Mouse (Mus musculus): ENCODE results near the gene Vdr. TPM values are rescaled to one million over a fixed set of nuclear protein-coding genes. Genes with fewer than 3 reads are reported as not detected.
"Not testable (repeated sequence)": the region's sequence is repeated elsewhere in the genome, so short reads cannot be mapped to it uniquely, and the experiment has no call there.

The Vdr gene
- polyA plus RNA-seq, 1 experiment from 2014 or later: 1.2 TPM

DNA sequence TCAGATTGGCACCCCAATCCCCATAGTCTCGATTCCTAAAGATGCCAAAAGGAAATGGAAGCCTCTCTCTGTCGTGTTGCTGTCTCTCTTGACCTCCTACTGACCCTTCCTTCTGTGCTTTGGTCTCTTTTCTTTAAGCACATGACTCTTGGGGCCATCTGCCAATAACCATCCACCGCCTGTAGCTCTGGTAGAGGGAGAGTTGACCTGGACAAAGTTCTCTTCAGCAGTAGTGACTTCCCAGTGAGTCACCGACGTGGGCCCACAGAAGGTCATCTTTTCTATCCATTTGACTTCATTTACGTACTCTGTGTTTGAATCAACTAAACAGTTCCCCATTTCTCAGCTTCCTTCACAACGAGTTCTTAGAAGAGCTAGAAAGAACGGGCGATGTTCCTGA, 30.0 kb downstream of the Vdr start:
- no peak overlapping the region for H3K4me3 ChIP-seq (ENCODE audit: low read depth, low read length)
- DNase-seq (ENCODE audit: low spot score) (no peak), ATAC-seq (replicated peaks; ENCODE audit: low FRiP score) (no peak)
- WGBS: 63% methylated on average over 9 of the region's 9 CpGs
- no peak overlapping the region for H3K4me2 ChIP-seq
- no peaks in the 10 kb centered on the region for H3K9me3 ChIP-seq (ENCODE audit: control insufficient read depth, low read length)
- no peaks in the 10 kb centered on the region; the same call in 1 of the 2 replicates for H3K27me3 ChIP-seq (replicated peaks; ENCODE audit: control insufficient read depth, insufficient read depth, low read length)
- no peaks in the 10 kb centered on the region for H3K4me1 ChIP-seq (replicated peaks; ENCODE audit: control insufficient read depth, insufficient read depth, low read length)
- H3K36me3 ChIP-seq (ENCODE audit: control insufficient read depth, insufficient read depth, low read length): no peaks in the 10 kb centered on the region
- H3K27ac ChIP-seq (ENCODE audit: low read depth, low read length): no peak overlapping the region
- H3K9ac ChIP-seq (ENCODE audit: low read depth, low read length): no peak overlapping the region

DNA sequence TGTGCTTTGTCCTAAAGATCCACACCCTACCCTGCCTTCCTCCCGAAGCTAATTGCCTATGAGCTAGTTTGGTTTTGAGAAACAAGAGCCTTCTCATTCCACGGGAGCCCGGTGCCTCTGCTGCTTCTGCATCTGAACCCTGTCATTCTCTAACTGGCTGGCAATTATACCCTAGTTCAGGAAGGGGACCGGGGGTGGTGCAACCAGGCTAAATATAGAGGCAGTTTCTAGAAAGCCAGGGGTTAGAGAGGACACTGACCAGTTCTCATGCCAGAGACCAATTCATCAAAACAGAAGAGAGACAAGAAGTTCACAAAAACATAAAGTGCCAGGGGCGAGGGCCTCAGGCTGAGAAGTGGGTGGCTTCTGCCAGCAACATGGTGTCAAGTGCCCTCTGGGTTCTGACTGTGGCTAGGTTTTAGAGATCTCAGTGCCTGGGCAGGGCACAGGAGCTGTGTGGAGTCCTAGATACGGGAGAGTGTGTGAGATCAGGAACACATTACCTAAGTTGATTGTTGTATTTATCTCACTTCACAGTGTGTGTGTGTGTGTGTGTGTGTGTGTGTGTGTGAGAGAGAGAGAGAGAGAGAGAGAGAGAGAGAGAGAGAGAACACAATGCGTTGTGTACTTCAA, 31.6 kb downstream of the Vdr start:
- Histone ChIP-seq H3K27ac (ENCODE audit: low read depth, low read length) (no peak overlapping the region), H3K4me2 (no peak overlapping the region), H3K9ac (ENCODE audit: low read depth, low read length) (no peak overlapping the region), H3K27me3 (replicated peaks; ENCODE audit: control insufficient read depth, insufficient read depth, low read length) (no peaks in the 10 kb centered on the region; the same call in 1 of the 2 replicates), H3K9me3 (ENCODE audit: control insufficient read depth, low read length) (no peaks in the 10 kb centered on the region), H3K4me3 (ENCODE audit: low read depth, low read length) (no peak overlapping the region), H3K36me3 (ENCODE audit: control insufficient read depth, insufficient read depth, low read length) (no peaks in the 10 kb centered on the region), H3K4me1 (replicated peaks; ENCODE audit: control insufficient read depth, insufficient read depth, low read length) (no peaks in the 10 kb centered on the region)
- WGBS: 60% methylated on average over 7 of the region's 7 CpGs
- DNase-seq (ENCODE audit: low spot score) (no peak), ATAC-seq (replicated peaks; ENCODE audit: low FRiP score) (no peak)

DNA sequence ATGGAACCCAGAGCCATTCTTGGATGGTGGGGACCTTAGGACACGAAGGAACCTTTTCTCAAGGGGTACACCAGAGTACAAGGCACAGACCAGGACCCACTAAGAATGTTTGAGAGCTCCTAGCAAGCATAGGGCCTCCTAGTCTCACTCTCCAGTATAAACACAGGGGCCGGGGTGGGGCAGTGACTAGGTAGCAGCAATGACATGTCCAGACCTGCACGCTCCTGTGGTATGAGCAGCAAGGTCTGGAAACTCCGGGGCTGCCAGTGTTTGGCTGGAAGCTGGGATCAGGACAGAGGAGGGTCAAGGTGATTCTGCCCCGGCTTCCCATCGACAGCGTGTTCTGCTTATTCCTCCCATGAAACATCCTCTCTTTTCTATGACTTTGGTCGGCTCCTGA, 34.6 kb downstream of the Vdr start:
- H3K36me3 ChIP-seq (ENCODE audit: control insufficient read depth, insufficient read depth, low read length): no peaks in the 10 kb centered on the region
- ATAC-seq (replicated peaks; ENCODE audit: low FRiP score): no peak
- H3K9ac ChIP-seq (ENCODE audit: low read depth, low read length): no peak overlapping the region
- H3K27me3 ChIP-seq (replicated peaks; ENCODE audit: control insufficient read depth, insufficient read depth, low read length): no peaks in the 10 kb centered on the region
- no peaks in the 10 kb centered on the region for H3K4me1 ChIP-seq (replicated peaks; ENCODE audit: control insufficient read depth, insufficient read depth, low read length)
- WGBS: 90% methylated on average over 8 of the region's 8 CpGs
- no peak overlapping the region for H3K4me2 ChIP-seq
- DNase-seq (ENCODE audit: low spot score): no peak
- H3K4me3 ChIP-seq (ENCODE audit: low read depth, low read length): no peak overlapping the region
- H3K9me3 ChIP-seq (ENCODE audit: control insufficient read depth, low read length): no peaks in the 10 kb centered on the region
- H3K27ac ChIP-seq (ENCODE audit: low read depth, low read length): no peak overlapping the region

DNA sequence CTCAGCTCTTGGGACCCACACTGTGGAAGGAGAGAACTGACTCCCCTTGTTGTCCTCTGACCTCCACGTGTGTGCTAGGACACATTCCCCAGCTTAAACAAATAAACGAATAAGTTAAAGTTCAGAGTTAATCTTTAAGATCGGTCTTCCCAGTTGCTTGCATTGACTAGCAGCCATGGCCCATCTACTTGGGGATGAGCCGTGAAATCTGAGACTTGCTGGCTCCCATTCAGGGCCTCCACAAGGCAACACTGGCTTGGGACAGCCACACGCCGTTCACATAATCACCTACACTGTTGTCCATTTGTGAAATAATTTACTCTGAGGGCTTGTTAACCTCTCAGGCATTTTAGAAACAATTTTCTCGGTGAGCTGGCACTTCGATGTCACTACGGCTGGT, 36.7 kb downstream of the Vdr start:
- Histone ChIP-seq H3K4me2 (no peak overlapping the region), H3K27me3 (replicated peaks; ENCODE audit: control insufficient read depth, insufficient read depth, low read length) (no peaks in the 10 kb centered on the region), H3K4me1 (replicated peaks; ENCODE audit: control insufficient read depth, insufficient read depth, low read length) (no peaks in the 10 kb centered on the region), H3K9ac (ENCODE audit: low read depth, low read length) (no peak overlapping the region), H3K27ac (ENCODE audit: low read depth, low read length) (no peak overlapping the region), H3K4me3 (ENCODE audit: low read depth, low read length) (no peak overlapping the region), H3K36me3 (ENCODE audit: control insufficient read depth, insufficient read depth, low read length) (no peaks in the 10 kb centered on the region), H3K9me3 (ENCODE audit: control insufficient read depth, low read length) (no peaks in the 10 kb centered on the region)
- ATAC-seq (replicated peaks; ENCODE audit: low FRiP score): no peak
- DNase-seq (ENCODE audit: low spot score): no peak
- WGBS: 76% methylated on average over 9 of the region's 9 CpGs

DNA sequence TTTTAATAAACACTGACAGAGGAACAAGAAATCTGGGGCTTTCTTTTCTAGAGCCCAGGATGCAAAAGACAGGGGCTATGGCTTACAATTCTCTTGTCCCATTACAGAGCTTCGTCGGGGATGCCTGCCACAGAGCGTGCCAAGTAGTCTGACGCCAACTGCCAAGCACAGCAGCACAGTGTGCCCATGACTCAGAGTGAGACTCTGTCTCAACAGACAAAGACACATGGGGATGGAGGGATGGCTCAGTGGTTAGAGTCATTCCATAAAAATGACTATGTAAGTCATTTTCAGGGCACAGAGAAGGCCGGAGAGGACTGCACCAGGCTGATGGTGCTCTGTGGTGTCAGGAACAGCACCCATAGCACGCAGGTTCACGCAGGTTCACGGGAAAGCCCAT, 38.3 kb downstream of the Vdr start:
- Histone ChIP-seq H3K27ac (ENCODE audit: low read depth, low read length) (no peak overlapping the region), H3K9me3 (ENCODE audit: control insufficient read depth, low read length) (no peaks in the 10 kb centered on the region), H3K4me3 (ENCODE audit: low read depth, low read length) (no peak overlapping the region), H3K27me3 (replicated peaks; ENCODE audit: control insufficient read depth, insufficient read depth, low read length) (no peaks in the 10 kb centered on the region), H3K9ac (ENCODE audit: low read depth, low read length) (no peak overlapping the region), H3K4me2 (no peak overlapping the region), H3K4me1 (replicated peaks; ENCODE audit: control insufficient read depth, insufficient read depth, low read length) (no peaks in the 10 kb centered on the region), H3K36me3 (ENCODE audit: control insufficient read depth, insufficient read depth, low read length) (no peaks in the 10 kb centered on the region)
- 90% methylated on average over 8 of the region's 8 CpGs for WGBS
- ATAC-seq (replicated peaks; ENCODE audit: low FRiP score) (no peak), DNase-seq (ENCODE audit: low spot score) (no peak)

DNA sequence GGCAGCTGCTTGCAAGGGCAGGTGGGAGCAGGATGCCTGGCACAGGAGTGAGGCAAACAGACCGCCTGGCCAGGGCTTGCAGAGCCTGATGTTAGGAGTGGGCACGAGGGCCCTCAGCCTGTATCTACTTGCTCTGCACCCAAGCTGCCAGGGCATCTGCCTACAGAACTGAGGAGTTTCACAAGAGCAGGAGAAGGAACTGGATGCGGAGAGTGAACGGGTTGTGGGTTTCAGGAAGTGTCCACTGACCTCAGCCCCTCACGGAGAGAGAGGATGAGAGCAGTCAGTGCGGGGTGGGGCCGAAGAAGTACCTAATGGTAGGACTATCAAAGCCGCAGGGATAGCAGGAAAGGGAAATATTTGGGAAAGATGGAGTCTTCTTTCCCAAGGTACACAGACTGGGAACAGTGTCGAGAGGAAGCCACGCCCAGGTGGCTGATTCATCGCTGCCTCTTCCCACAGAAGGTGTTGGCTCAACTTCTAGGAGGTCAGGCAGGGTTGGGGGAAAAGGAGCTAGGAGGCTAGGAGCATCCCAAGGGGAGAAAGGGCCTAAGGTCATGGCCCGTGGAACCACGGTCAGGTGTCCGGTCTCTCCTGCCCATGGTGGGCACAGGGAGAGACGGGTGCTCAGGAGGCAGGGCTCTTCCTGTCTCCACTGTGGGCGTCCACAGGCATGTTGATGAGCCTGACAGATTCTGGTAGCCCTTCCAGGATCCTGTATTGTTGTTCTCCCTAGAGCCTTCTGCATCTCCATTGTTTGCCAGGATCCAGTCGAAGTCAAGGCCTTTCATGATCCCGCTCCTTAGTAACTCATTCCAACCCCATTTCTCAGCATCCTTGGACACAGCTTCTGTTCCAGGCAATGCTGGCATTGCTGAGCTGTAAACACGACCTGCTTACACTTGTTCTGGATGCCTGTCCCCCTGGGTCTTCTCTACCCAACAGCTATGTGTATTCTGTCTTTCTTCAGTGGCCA, 39.1 kb downstream of the Vdr start:
- no peak for ATAC-seq (replicated peaks; ENCODE audit: low FRiP score)
- WGBS: 68% methylated on average over 19 of the region's 19 CpGs
- Histone ChIP-seq H3K9me3 (ENCODE audit: control insufficient read depth, low read length) (peaks cover 4% of the 10 kb centered on the region; the same call in 1 of the 2 replicates), H3K27me3 (replicated peaks; ENCODE audit: control insufficient read depth, insufficient read depth, low read length) (no peaks in the 10 kb centered on the region), H3K27ac (ENCODE audit: low read depth, low read length) (no peak overlapping the region), H3K4me1 (replicated peaks; ENCODE audit: control insufficient read depth, insufficient read depth, low read length) (no peaks in the 10 kb centered on the region), H3K9ac (ENCODE audit: low read depth, low read length) (no peak overlapping the region), H3K4me2 (no peak overlapping the region), H3K36me3 (ENCODE audit: control insufficient read depth, insufficient read depth, low read length) (no peaks in the 10 kb centered on the region), H3K4me3 (ENCODE audit: low read depth, low read length) (no peak overlapping the region)
- DNase-seq (ENCODE audit: low spot score): no peak

DNA sequence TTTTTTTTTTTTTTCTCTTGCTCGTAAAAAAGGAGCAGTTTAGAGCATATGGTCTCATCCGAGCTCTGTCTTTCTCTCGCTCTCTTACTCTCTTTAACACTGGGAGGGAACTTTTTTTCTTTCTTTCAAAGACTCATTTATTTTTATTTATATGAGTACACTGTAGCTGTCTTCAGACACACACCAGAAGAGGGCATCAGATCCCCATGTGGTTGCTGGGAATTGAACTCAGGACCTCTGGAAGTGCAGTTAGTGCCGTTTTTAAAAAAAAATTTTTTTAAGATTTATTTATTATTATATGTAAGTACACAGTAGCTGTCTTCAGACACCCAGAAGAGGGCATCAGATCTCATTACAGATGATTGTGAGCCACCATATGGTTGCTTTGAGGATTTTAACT, 40.3 kb downstream of the Vdr start:
- not testable (repeated sequence) for H3K9ac ChIP-seq (ENCODE audit: low read depth, low read length); H3K4me3 ChIP-seq (ENCODE audit: low read depth, low read length); H3K27me3 ChIP-seq (replicated peaks; ENCODE audit: control insufficient read depth, insufficient read depth, low read length); H3K4me2 ChIP-seq; H3K9me3 ChIP-seq (ENCODE audit: control insufficient read depth, low read length); H3K27ac ChIP-seq (ENCODE audit: low read depth, low read length); H3K4me1 ChIP-seq (replicated peaks; ENCODE audit: control insufficient read depth, insufficient read depth, low read length); H3K36me3 ChIP-seq (ENCODE audit: control insufficient read depth, insufficient read depth, low read length); ATAC-seq (replicated peaks; ENCODE audit: low FRiP score); DNase-seq (ENCODE audit: low spot score)
- 87% methylated on average over 4 of the region's 4 CpGs for WGBS

DNA sequence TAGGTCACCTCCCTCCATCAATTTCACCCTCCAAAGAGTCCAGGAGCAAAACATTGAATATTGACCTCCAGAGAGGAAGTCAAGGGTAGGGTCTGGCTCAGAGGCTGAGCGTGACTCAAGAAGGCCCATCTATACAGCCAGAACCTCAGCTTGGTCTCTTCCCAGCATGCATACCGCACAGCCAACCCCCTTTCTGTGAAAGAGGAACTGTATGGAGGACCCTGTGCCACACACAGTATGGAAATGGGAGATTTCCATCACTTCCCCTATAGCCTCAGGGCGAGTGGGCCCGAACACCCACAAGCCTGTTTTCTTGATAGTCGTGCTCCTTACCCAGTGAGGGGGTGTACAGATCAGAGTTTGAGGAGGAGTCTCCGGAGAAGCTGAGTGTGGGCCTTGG, 41.4 kb downstream of the Vdr start:
- no peak for DNase-seq (ENCODE audit: low spot score)
- Histone ChIP-seq H3K27ac (ENCODE audit: low read depth, low read length) (no peak overlapping the region), H3K9me3 (ENCODE audit: control insufficient read depth, low read length) (peaks cover 8% of the 10 kb centered on the region; the same call in 1 of the 2 replicates), H3K4me3 (ENCODE audit: low read depth, low read length) (no peak overlapping the region), H3K36me3 (ENCODE audit: control insufficient read depth, insufficient read depth, low read length) (no peaks in the 10 kb centered on the region), H3K27me3 (replicated peaks; ENCODE audit: control insufficient read depth, insufficient read depth, low read length) (no peaks in the 10 kb centered on the region), H3K4me1 (replicated peaks; ENCODE audit: control insufficient read depth, insufficient read depth, low read length) (peaks cover 14% of the 10 kb centered on the region), H3K9ac (ENCODE audit: low read depth, low read length) (no peak overlapping the region), H3K4me2 (no peak overlapping the region)
- ATAC-seq (replicated peaks; ENCODE audit: low FRiP score): no peak
- 60% methylated on average over 6 of the region's 6 CpGs for WGBS

Data from liver, embryonic 11.5 days (tissue).